Mouse (Mus musculus) c-Kit-positive CD71-positive TER-119-positive erythroid progenitor cells, embryonic 14.5 days (primary cell): ENCODE results near the gene Tomm22.

Experiments
- DNase-seq: peaks from one replicate; pipeline ENCODE4 v3.0.0-alpha.2; 2013; ENCODE audit warnings: low spot score

Gene Tomm22

GRCm38 (mm10) chr15:79686046-79686869 is 15.6 kb downstream of the Tomm22 start:
- DNase-seq = no peak

- DNase-seq = no peak
Measured at GRCm38 (mm10) chr15:79687175-79687574, 16.5 kb downstream of the Tomm22 start.

GRCm38 (mm10) chr15:79687646-79688267 is 17.1 kb downstream of the Tomm22 start, which contains the start of gene Josd1:
Gene Josd1, minus strand, starts transcription at chr15:79687919.
- peak; percentile 95 for DNase-seq

- DNase-seq = no peak
Measured at GRCm38 (mm10) chr15:79688268-79688956, 17.8 kb downstream of the Tomm22 start.

- no peak for DNase-seq
Measured at GRCm38 (mm10) chr15:79689662-79690425, 19.2 kb downstream of the Tomm22 start.

- peak; percentile 100 for DNase-seq
Measured at GRCm38 (mm10) chr15:79690426-79691022, 19.9 kb downstream of the Tomm22 start, which contains the start of gene Gtpbp1. Gene Gtpbp1, plus strand, starts transcription at chr15:79690845.

- DNase-seq = no peak
Measured at GRCm38 (mm10) chr15:79691023-79691508, 20.4 kb downstream of the Tomm22 start.

GRCm38 (mm10) chr15:79692334-79692733 is 21.7 kb downstream of the Tomm22 start:
- DNase-seq = no peak

- no peak for DNase-seq
Measured at GRCm38 (mm10) chr15:79693740-79694139, 23.1 kb downstream of the Tomm22 start.

- DNase-seq = no peak
Measured at GRCm38 (mm10) chr15:79694512-79694911, 23.9 kb downstream of the Tomm22 start.

- no peak for DNase-seq
Measured at GRCm38 (mm10) chr15:79695516-79695915, 24.9 kb downstream of the Tomm22 start.

GRCm38 (mm10) chr15:79696508-79696907 is 25.8 kb downstream of the Tomm22 start:
- DNase-seq = no peak

- DNase-seq = no peak
Measured at GRCm38 (mm10) chr15:79697011-79697410, 26.4 kb downstream of the Tomm22 start.

- DNase-seq = no peak
Measured at GRCm38 (mm10) chr15:79697558-79698187, 27.0 kb downstream of the Tomm22 start.

GRCm38 (mm10) chr15:79706603-79707214 is 36.0 kb downstream of the Tomm22 start:
- DNase-seq = no peak

- DNase-seq = no peak
Measured at GRCm38 (mm10) chr15:79708229-79708822, 37.7 kb downstream of the Tomm22 start.

- DNase-seq = no peak
Measured at GRCm38 (mm10) chr15:79715646-79716045, 45.0 kb downstream of the Tomm22 start.

GRCm38 (mm10) chr15:79716710-79717109 is 46.0 kb downstream of the Tomm22 start:
- no peak for DNase-seq

- no peak for DNase-seq
Measured at GRCm38 (mm10) chr15:79720267-79720666, 49.6 kb downstream of the Tomm22 start.

- DNase-seq = no peak
Measured at GRCm38 (mm10) chr15:79720796-79721195, 50.1 kb downstream of the Tomm22 start.
